Mouse (Mus musculus): ENCODE results near the gene Aars. TPM values are rescaled to one million over a fixed set of nuclear protein-coding genes. Genes with fewer than 3 reads are reported as not detected.
"Not testable (repeated sequence)": the region's sequence is repeated elsewhere in the genome, so short reads cannot be mapped to it uniquely, and the experiment has no call there.

Aars gene
- 70.9 and 71.7 TPM in 2 replicates for polyA plus RNA-seq (2012; rRNA removed)

GRCm38 (mm10) chr8:111032916-111033315, at the start of gene Aars:
Gene Aars, plus strand, starts transcription at chr8:111033144.
- H3K27ac ChIP-seq (ENCODE audit: insufficient read depth, low read length) = peak within 1 kb of the TSS; percentile 30
- peak within 1 kb of the TSS; percentile 63 for H3K4me3 ChIP-seq (ENCODE audit: insufficient read depth, low read length)
- TF ChIP-seq CTCF (IDR thresholded peaks at IDR 0.05; ENCODE audit: extremely low read depth, insufficient read depth, low read length) (no peak), POLR2A (IDR thresholded peaks at IDR 0.05; ENCODE audit: extremely low read depth, insufficient read depth, low read length) (no peak)
- peaks cover 4% of the 10 kb centered on the region; the same call in 1 of the 2 replicates for H3K4me1 ChIP-seq (ENCODE audit: control insufficient read depth, insufficient read depth, low read length)

- H3K27ac ChIP-seq (ENCODE audit: insufficient read depth, low read length) = no peak overlapping the region
- no peaks in the 10 kb centered on the region for H3K4me1 ChIP-seq (ENCODE audit: control insufficient read depth, insufficient read depth, low read length)
- TF ChIP-seq POLR2A (IDR thresholded peaks at IDR 0.05; ENCODE audit: extremely low read depth, insufficient read depth, low read length) = no peak
- no peak for TF ChIP-seq CTCF (IDR thresholded peaks at IDR 0.05; ENCODE audit: extremely low read depth, insufficient read depth, low read length)
- H3K4me3 ChIP-seq (ENCODE audit: insufficient read depth, low read length) = no peak overlapping the region
These were observed 44.9 kb upstream of the Aars start for GRCm38 (mm10) chr8:110987805-110988744.

- Histone ChIP-seq H3K4me1 (ENCODE audit: control insufficient read depth, insufficient read depth, low read length) (no peaks in the 10 kb centered on the region), H3K4me3 (ENCODE audit: insufficient read depth, low read length) (no peak overlapping the region), H3K27ac (ENCODE audit: insufficient read depth, low read length) (no peak overlapping the region)
- no peak for TF ChIP-seq CTCF (IDR thresholded peaks at IDR 0.05; ENCODE audit: extremely low read depth, insufficient read depth, low read length)
- TF ChIP-seq POLR2A (IDR thresholded peaks at IDR 0.05; ENCODE audit: extremely low read depth, insufficient read depth, low read length) = no peak
These were observed 42.9 kb upstream of the Aars start for GRCm38 (mm10) chr8:110990017-110990416.

- Histone ChIP-seq H3K27ac (ENCODE audit: insufficient read depth, low read length) (no peak overlapping the region; the same call in 1 of the 2 replicates), H3K4me1 (ENCODE audit: control insufficient read depth, insufficient read depth, low read length) (0 out of 2 replicates have a peak, but pooled peaks cover 1% of the 10 kb centered on the region), H3K4me3 (ENCODE audit: insufficient read depth, low read length) (peak overlapping the region; percentile 71)
- TF ChIP-seq CTCF (IDR thresholded peaks at IDR 0.05; ENCODE audit: extremely low read depth, insufficient read depth, low read length) = no peak
- TF ChIP-seq POLR2A (IDR thresholded peaks at IDR 0.05; ENCODE audit: extremely low read depth, insufficient read depth, low read length) = no peak
These were observed 36.1 kb upstream of the Aars start for GRCm38 (mm10) chr8:110996641-110997430.

- Histone ChIP-seq H3K27ac (ENCODE audit: insufficient read depth, low read length) (peak within 1 kb of the TSS; percentile 66), H3K4me1 (ENCODE audit: control insufficient read depth, insufficient read depth, low read length) (0 out of 2 replicates have a peak, but pooled peaks cover 1% of the 10 kb centered on the region), H3K4me3 (ENCODE audit: insufficient read depth, low read length) (peak within 1 kb of the TSS; percentile 71)
- peak; percentile 61; the same call in 1 of the 2 replicates for TF ChIP-seq POLR2A (IDR thresholded peaks at IDR 0.05; ENCODE audit: extremely low read depth, insufficient read depth, low read length)
- TF ChIP-seq CTCF (IDR thresholded peaks at IDR 0.05; ENCODE audit: extremely low read depth, insufficient read depth, low read length) = no peak
These were observed 35.1 kb upstream of the Aars start, which contains the start of gene Ddx19a for GRCm38 (mm10) chr8:110997547-110998531. Gene Ddx19a, minus strand, starts transcription at chr8:110997800.

GRCm38 (mm10) chr8:111010230-111010991, 22.5 kb upstream of the Aars start:
- H3K27ac ChIP-seq (ENCODE audit: insufficient read depth, low read length); H3K4me3 ChIP-seq (ENCODE audit: insufficient read depth, low read length); H3K4me1 ChIP-seq (ENCODE audit: control insufficient read depth, insufficient read depth, low read length): not testable (repeated sequence)

GRCm38 (mm10) chr8:111026609-111027008, 6.3 kb upstream of the Aars start:
- not testable (repeated sequence) for H3K4me1 ChIP-seq (ENCODE audit: control insufficient read depth, insufficient read depth, low read length); H3K27ac ChIP-seq (ENCODE audit: insufficient read depth, low read length); H3K4me3 ChIP-seq (ENCODE audit: insufficient read depth, low read length)

GRCm38 (mm10) chr8:111027391-111027937, 5.5 kb upstream of the Aars start:
- no peak for TF ChIP-seq CTCF (IDR thresholded peaks at IDR 0.05; ENCODE audit: extremely low read depth, insufficient read depth, low read length)
- TF ChIP-seq POLR2A (IDR thresholded peaks at IDR 0.05; ENCODE audit: extremely low read depth, insufficient read depth, low read length) = peak; percentile 91
- H3K27ac ChIP-seq (ENCODE audit: insufficient read depth, low read length) = no peak overlapping the region
- peak overlapping the region; percentile 89 for H3K4me3 ChIP-seq (ENCODE audit: insufficient read depth, low read length)
- H3K4me1 ChIP-seq (ENCODE audit: control insufficient read depth, insufficient read depth, low read length) = no peaks in the 10 kb centered on the region
